Mouse (Mus musculus) heart, embryonic 12.5 days (tissue): ENCODE measurements around the gene Mmrn2. TPM values are rescaled to one million over a fixed set of nuclear protein-coding genes. Genes with fewer than 3 reads are reported as not detected.

Source experiments
- ATAC-seq: fragments of 200-750 bp; cut with Nextera tagmentation; 2 replicates; pipeline ENCODE4 v1.8.0; 2017; ENCODE audit warnings: moderate TSS enrichment, moderate library complexity; ENCODE audit not compliant: insufficient number of reproducible peaks, low FRiP score
- H3K27ac ChIP-seq: fragments of 300-500 bp; sonication (generic); 2 replicates; pipeline ENCODE4 v1.5.1; 2016; ENCODE audit warnings: mild to moderate bottlenecking, moderate library complexity; ENCODE audit not compliant: poor library complexity, severe bottlenecking
- H3K27me3 ChIP-seq: fragments of 300-500 bp; sonication (generic); replicated peaks from 2 replicates; pipeline ENCODE4 v1.6.1; 2016; ENCODE audit warnings: mild to moderate bottlenecking, moderate library complexity
- H3K36me3 ChIP-seq: fragments of 300-500 bp; sonication (generic); 2 replicates; pipeline ENCODE4 v1.6.1; 2016; ENCODE audit warnings: mild to moderate bottlenecking, moderate library complexity
- H3K4me1 ChIP-seq: fragments of 300-500 bp; sonication (generic); replicated peaks from 2 replicates; pipeline ENCODE4 v1.6.1; 2016; ENCODE audit warnings: mild to moderate bottlenecking
- H3K4me2 ChIP-seq: fragments of 300-500 bp; sonication (generic); 2 replicates; pipeline ENCODE4 v1.6.1; 2016; ENCODE audit warnings: mild to moderate bottlenecking, moderate library complexity
- H3K4me3 ChIP-seq: fragments of 300-500 bp; sonication (generic); 2 replicates; pipeline ENCODE4 v1.5.1; 2016; ENCODE audit warnings: mild to moderate bottlenecking
- H3K9ac ChIP-seq: fragments of 300-500 bp; sonication (generic); 2 replicates; pipeline ENCODE4 v1.6.1; 2016; ENCODE audit warnings: mild to moderate bottlenecking, moderate library complexity
- H3K9me3 ChIP-seq: fragments of 300-500 bp; sonication (generic); replicated peaks from 2 replicates; pipeline ENCODE4 v1.6.1; 2016; ENCODE audit warnings: mild to moderate bottlenecking, moderate library complexity
- WGBS: fragments of 180-500 bp; shearing (Covaris S2); methylation state at CpG from one replicate; pipeline ENCODE4 v1.1.7; 2016; 5-methylcytosine and 5-hydroxymethylcytosine counted together
- polyA plus RNA-seq: library from polyadenylated mRNA; unstranded; fragments of >200 nt; fragmentation: Nextera tagmentation; extraction: Ambion mirVana; gene quantifications from 2 replicates; pipeline ENCODE4 v1.2.1, GENCODE M21; 2016

Mmrn2 gene
- polyA plus RNA-seq, 1 experiment from 2014 or later, result 31.3 TPM

DNA sequence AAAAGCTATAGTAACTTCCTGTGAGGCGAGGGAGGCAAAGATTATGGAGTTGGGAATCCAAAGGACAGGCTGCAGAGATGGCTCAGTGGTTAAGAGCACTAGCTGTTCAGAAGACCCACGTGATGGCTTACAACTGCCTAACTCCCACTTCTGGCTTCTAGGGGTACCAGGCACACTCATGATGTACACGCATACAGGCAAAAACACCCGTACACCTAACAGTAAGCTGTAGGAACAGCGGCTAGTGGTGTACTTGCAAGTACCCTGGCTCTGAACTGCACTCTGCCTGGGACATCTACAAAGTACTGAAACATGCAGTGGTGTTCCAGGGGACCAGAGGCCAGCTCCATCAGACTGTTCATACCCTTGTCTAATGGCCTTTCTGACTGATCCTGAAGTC lies 28.2 kb upstream of the Mmrn2 start:
- H3K9ac ChIP-seq, result no peak overlapping the region
- H3K4me1 ChIP-seq, result no peaks in the 10 kb centered on the region; the same call in 1 of the 2 replicates
- H3K9me3 ChIP-seq, result no peaks in the 10 kb centered on the region
- H3K4me2 ChIP-seq, result no peak overlapping the region
- no peak overlapping the region for H3K27ac ChIP-seq
- no peak overlapping the region for H3K4me3 ChIP-seq
- 88% methylated on average over 5 of the region's 5 CpGs for WGBS
- H3K27me3 ChIP-seq, result no peaks in the 10 kb centered on the region
- H3K36me3 ChIP-seq, result peaks cover 18% of the 10 kb centered on the region
- no peak for ATAC-seq

DNA sequence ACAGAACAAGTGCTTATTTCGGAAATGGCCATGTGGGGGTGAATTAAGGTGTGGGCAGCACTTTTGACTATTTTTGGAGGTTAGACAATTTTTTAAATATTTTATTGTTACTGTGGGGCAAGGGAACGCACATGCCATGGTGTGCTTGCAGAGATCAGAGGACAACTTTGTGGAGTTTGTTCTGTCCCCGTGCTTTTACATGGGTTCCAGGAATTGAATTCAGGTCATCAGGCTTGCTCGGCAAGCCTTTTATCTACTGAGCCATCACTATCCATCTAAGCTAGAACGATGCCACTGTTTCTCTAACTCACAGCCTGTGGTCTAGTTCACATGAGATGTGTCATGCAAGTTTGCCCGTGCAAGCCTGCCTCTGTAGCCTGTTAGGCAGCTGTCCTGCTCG lies 27.0 kb upstream of the Mmrn2 start:
- peaks cover 8% of the 10 kb centered on the region for H3K36me3 ChIP-seq
- no peak overlapping the region for H3K4me3 ChIP-seq
- no peaks in the 10 kb centered on the region for H3K9me3 ChIP-seq
- no peaks in the 10 kb centered on the region for H3K27me3 ChIP-seq
- H3K27ac ChIP-seq, result no peak overlapping the region
- no peak for ATAC-seq
- 73% methylated on average over 7 of the region's 7 CpGs for WGBS
- no peak overlapping the region for H3K4me2 ChIP-seq
- no peaks in the 10 kb centered on the region; the same call in 1 of the 2 replicates for H3K4me1 ChIP-seq
- H3K9ac ChIP-seq, result no peak overlapping the region

DNA sequence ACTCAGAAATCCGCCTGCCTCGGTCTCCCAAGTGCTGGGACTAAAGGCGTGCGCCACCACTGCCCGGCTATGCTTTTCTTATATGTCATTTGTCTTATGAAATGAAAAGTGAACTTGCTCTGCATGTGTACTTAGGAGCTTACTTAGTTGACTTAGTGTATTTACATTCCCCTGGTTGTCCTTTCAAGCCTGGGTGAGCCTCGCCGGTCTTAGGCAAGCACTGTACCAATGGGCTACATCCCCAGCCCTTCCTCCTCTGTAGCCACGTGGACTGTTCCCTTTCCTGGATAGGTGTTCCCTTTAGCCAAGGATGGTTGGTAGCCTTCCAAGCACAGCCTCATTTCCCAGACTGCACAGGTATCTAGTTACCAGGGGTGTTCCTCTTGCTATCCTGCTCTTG lies 26.3 kb upstream of the Mmrn2 start:
- 85% methylated on average over 8 of the region's 8 CpGs for WGBS
- Histone ChIP-seq H3K9ac (no peak overlapping the region), H3K27ac (no peak overlapping the region), H3K4me2 (no peak overlapping the region), H3K27me3 (no peaks in the 10 kb centered on the region), H3K4me3 (no peak overlapping the region), H3K4me1 (no peaks in the 10 kb centered on the region; the same call in 1 of the 2 replicates), H3K36me3 (peaks cover 5% of the 10 kb centered on the region; the same call in 1 of the 2 replicates), H3K9me3 (no peaks in the 10 kb centered on the region)
- no peak for ATAC-seq

DNA sequence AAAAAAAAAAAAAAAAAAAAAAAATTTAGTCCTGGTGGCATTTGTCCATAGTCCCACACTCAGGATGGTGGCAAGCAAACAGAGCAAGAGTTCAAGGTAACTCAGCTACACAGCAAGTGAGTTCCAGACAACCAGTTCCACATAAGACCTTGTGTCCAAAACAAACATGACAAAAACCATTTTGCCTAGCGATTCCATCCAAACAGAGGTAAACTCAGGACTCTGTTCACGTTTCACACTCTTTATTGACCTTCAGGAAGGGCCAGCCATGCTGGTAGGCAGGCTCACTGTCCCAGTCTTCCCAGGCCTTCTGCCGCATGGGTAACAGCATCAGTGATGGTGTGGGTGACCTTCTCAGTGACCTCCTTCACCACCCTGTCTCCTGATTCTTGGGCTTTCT lies 23.6 kb upstream of the Mmrn2 start:
- ATAC-seq, result no peak
- H3K4me2 ChIP-seq, result no peak overlapping the region
- no peak overlapping the region for H3K9ac ChIP-seq
- no peaks in the 10 kb centered on the region for H3K27me3 ChIP-seq
- no peaks in the 10 kb centered on the region for H3K36me3 ChIP-seq
- no peak overlapping the region for H3K4me3 ChIP-seq
- no peaks in the 10 kb centered on the region for H3K9me3 ChIP-seq
- 71% methylated on average over 3 of the region's 3 CpGs for WGBS
- no peak overlapping the region for H3K27ac ChIP-seq
- H3K4me1 ChIP-seq, result peaks cover 9% of the 10 kb centered on the region

DNA sequence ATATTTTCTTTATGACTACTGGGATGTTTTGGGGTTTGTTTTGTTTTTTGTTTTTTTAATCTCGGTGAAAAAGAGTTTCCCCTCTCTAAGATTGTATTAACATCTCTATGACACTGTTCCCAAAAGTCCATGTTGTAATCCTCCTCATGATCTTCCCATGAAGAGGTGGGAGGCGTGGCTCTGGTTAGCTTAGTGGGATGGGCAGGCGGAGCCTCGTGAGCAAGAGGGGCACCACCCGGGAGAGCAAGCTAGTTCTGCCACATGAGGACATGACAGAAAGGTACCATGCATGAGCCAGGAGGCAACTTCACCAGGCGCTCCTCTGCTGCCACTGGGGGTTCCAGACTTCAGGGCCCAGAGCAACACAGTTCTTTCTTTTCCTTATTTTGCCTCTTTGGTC lies 22.7 kb upstream of the Mmrn2 start:
- H3K9ac ChIP-seq, result no peak overlapping the region
- H3K27me3 ChIP-seq, result no peaks in the 10 kb centered on the region
- H3K36me3 ChIP-seq, result no peaks in the 10 kb centered on the region
- no peaks in the 10 kb centered on the region for H3K9me3 ChIP-seq
- H3K4me3 ChIP-seq, result no peak overlapping the region
- no peak overlapping the region for H3K27ac ChIP-seq
- H3K4me2 ChIP-seq, result no peak overlapping the region
- H3K4me1 ChIP-seq, result peaks cover 9% of the 10 kb centered on the region
- 61% methylated on average over 6 of the region's 6 CpGs for WGBS
- ATAC-seq, result no peak

DNA sequence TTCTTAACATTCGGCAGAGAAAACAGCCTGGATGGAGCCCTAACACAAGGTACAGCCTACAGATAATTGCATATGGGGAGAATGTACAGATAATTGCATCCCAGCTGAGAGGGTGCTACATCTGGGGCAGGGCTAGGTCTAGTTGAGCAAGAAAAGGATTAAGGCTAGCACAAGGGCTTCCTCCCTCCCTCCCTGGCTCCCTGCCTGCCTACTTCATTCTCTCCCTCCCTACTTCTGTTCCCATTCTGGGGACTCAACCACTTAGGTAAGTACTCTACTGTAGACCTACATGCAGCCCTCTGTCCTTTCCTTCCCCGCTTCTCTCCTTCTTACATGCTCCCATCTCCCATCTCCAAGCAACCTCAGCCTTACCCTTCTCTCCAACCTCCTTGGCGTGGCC lies 21.9 kb upstream of the Mmrn2 start:
- Histone ChIP-seq H3K9ac (no peak overlapping the region), H3K4me3 (no peak overlapping the region), H3K36me3 (no peaks in the 10 kb centered on the region), H3K27ac (no peak overlapping the region), H3K4me1 (peaks cover 9% of the 10 kb centered on the region), H3K4me2 (no peak overlapping the region), H3K9me3 (no peaks in the 10 kb centered on the region), H3K27me3 (no peaks in the 10 kb centered on the region)
- no peak for ATAC-seq
- WGBS, result 89% methylated on average over 3 of the region's 3 CpGs

DNA sequence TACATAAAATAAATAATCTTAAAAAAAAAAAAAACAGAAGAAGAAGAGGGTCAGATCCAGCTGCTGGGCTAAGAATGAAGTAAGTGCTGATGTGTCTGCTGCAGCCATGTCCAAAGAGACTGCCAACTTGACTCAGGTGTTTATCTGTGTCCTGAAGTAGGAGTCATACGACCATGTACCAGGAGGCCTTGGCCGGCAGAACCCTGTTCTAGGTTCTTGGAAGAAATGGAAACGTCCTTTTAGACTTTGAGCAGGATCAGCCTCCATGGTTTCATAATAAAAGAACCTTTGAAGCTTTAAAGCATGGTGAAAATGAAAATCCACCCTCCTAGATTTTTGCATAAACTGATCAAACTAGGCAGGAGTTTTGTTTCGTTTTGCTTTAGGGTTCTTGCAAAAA lies 20.8 kb upstream of the Mmrn2 start:
- H3K9me3 ChIP-seq, result no peaks in the 10 kb centered on the region
- peaks cover 9% of the 10 kb centered on the region for H3K4me1 ChIP-seq
- no peak overlapping the region for H3K4me3 ChIP-seq
- H3K27me3 ChIP-seq, result no peaks in the 10 kb centered on the region
- no peak for ATAC-seq
- H3K4me2 ChIP-seq, result no peak overlapping the region
- 77% methylated on average over 4 of the region's 4 CpGs for WGBS
- no peak overlapping the region for H3K9ac ChIP-seq
- no peak overlapping the region for H3K27ac ChIP-seq
- H3K36me3 ChIP-seq, result no peaks in the 10 kb centered on the region

DNA sequence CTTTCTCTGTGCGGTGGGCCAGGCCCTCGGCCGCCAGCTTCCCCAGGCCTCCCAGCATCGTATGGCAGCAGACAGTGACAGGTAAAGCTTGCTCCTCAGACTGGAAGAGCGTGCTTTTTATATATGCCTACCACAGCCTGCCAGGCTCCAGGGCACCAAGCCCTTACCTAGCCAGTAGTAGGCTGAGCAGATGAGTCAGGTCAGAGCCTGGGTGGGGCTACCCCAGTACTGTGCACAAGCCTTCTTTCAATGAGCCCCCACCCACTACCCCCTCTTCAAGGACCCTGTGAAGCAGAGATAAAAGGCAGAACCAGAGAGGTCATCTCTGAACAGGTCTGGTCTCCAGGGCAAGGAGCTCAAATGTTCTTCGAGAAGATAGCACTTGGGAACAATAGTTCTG lies 20.0 kb upstream of the Mmrn2 start, which contains the start of gene Fam25c:
Gene Fam25c, minus strand, starts transcription at position 133 of the 400 bp plus-strand sequence.
- no peak within 1 kb of the TSS for H3K4me2 ChIP-seq
- no peak within 1 kb of the TSS for H3K27ac ChIP-seq
- ATAC-seq, result no peak
- H3K27me3 ChIP-seq, result no peaks in the 10 kb centered on the region
- no peak within 1 kb of the TSS for H3K4me3 ChIP-seq
- H3K9ac ChIP-seq, result no peak within 1 kb of the TSS
- no peaks in the 10 kb centered on the region for H3K9me3 ChIP-seq
- H3K4me1 ChIP-seq, result peaks cover 9% of the 10 kb centered on the region
- 66% methylated on average over 6 of the region's 6 CpGs for WGBS
- no peaks in the 10 kb centered on the region for H3K36me3 ChIP-seq

DNA sequence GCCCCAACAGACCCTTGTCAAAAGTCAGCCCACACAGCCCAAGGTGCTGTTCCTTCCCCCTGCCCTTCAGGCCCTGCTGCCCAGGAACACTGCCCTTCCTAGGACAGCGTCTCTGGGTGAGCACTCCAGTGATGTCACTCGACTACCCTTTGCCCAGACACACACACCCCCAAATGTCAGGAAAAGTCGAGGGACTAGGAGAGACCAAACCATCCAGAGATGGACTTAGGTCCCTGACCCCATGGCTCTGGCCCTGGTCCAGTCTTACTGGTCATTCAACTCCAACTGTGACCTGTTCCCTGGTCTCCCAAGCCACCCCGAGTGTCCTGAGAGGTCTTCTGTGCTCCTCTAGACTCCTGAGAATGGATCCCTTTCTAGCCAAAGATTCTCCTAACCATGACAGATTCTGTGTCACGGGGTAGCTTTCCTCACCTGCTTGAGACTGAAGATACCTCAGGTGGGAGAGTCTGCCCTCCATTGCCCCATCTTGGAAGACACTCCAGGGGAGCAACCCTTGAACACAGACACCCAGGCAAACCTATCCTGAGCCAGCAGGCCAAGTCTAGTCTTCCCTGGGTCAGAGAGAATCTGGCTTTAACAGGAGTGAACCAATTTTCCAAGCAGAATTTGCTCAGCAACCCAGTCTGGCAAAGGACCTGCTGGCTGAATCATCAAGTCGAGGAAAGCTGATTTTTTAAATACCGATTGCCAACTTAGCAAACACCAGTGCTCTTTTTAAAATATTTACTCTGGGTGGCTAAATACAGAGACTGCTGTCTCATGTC lies 17.4 kb upstream of the Mmrn2 start:
- WGBS, result 69% methylated on average over 7 of the region's 7 CpGs
- Histone ChIP-seq H3K9me3 (no peaks in the 10 kb centered on the region), H3K4me1 (peaks cover 9% of the 10 kb centered on the region), H3K4me2 (no peak overlapping the region), H3K9ac (no peak overlapping the region), H3K36me3 (no peaks in the 10 kb centered on the region), H3K4me3 (no peak overlapping the region), H3K27ac (no peak overlapping the region), H3K27me3 (no peaks in the 10 kb centered on the region; the same call in 1 of the 2 replicates)
- ATAC-seq, result no peak

DNA sequence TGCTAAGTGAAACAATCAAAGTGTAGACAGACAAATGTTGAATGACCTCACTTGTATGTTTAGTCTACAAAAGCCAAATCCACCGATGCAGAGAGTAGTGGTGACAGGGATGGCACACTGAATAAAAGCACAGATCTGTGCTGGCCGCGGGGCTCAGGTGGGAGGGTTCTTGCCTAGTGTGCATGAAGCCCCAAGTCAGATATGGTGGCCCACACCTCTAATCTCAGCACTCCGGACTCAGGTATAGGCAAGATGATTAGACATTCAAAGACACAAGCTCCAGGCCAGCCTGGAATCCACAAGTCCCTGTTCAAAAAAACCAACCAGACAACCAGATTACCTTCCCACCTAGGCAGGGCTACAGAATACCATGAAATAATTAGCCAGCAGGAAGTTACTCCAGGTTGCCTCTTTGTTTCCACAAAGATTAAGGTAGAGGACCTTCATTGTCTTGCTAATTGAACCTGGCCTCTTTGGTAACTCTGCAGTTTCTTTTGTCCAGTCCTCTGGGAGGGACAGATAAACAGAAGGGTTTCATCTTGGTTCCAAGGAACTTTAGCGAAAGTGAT lies 15.5 kb upstream of the Mmrn2 start:
- 45% methylated on average over 5 of the region's 5 CpGs for WGBS
- H3K9ac ChIP-seq, result no peak overlapping the region
- peaks cover 15% of the 10 kb centered on the region for H3K4me1 ChIP-seq
- H3K27me3 ChIP-seq, result no peaks in the 10 kb centered on the region; the same call in 1 of the 2 replicates
- no peak overlapping the region for H3K4me2 ChIP-seq
- no peak overlapping the region for H3K4me3 ChIP-seq
- no peak overlapping the region for H3K27ac ChIP-seq
- ATAC-seq, result no peak
- no peaks in the 10 kb centered on the region for H3K36me3 ChIP-seq
- no peaks in the 10 kb centered on the region for H3K9me3 ChIP-seq

DNA sequence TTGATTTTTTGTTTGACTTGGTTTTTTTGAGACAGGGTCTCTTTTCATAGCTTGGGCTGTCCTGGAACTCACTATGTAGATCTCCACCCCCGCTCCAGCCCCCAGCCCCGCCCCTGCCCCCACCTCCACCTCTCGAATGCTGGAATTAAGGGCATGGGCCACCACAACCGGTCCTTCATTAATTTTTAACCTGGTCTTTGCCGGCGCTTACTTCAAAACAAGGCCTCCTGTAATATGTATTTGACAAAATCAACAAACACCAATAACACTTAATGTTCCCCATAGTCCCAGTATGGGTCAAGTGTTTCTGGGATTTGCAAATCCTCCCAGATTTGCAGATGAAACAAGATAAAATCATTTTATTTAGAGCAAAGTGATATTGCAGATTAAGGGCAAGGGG lies 15.0 kb upstream of the Mmrn2 start:
- ATAC-seq, result no peak
- Histone ChIP-seq H3K9me3 (peaks cover 3% of the 10 kb centered on the region; the same call in 1 of the 2 replicates), H3K9ac (no peak overlapping the region), H3K4me2 (no peak overlapping the region), H3K4me3 (no peak overlapping the region), H3K4me1 (peaks cover 10% of the 10 kb centered on the region), H3K27ac (no peak overlapping the region), H3K27me3 (no peaks in the 10 kb centered on the region; the same call in 1 of the 2 replicates), H3K36me3 (no peaks in the 10 kb centered on the region)
- 53% methylated on average over 6 of the region's 6 CpGs for WGBS
